Mouse (Mus musculus): ENCODE results near the gene Teddm2. TPM values are rescaled to one million over a fixed set of nuclear protein-coding genes. Genes with fewer than 3 reads are reported as not detected.

Teddm2 gene
- total RNA-seq, 4 experiments from 2014 or later = 0.78 to 1.1 (median 0.91) TPM

GRCm38 (mm10) chr1:153830746-153831145 is 69.3 kb downstream of the Teddm2 start:
- DNase-seq (ENCODE audit: low spot score) = no peak

DNA sequence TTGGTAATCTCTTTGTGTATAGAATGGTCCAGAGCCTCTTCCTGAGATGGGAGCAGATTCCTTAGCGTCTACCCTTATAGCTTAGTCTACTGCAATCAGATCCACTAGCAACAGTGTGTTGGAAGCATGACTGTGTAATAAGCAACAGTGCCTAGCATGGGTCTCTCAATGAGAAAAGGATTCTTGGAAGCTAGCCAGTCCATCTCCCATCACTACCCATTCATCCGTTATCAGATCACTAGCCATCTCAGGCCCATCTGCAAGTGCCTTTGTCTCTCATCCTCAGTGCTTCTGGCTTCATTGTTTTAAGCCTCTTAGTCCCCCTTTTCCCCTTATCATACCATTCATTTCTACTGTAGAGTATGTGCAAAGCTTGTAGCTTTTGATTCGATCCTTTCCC is 79.8 kb downstream of the Teddm2 start:
- no peak for DNase-seq (ENCODE audit: low spot score)

- DNase-seq (ENCODE audit: low spot score) = no peak
Observed at GRCm38 (mm10) chr1:153814278-153814677, 85.8 kb downstream of the Teddm2 start.

DNA sequence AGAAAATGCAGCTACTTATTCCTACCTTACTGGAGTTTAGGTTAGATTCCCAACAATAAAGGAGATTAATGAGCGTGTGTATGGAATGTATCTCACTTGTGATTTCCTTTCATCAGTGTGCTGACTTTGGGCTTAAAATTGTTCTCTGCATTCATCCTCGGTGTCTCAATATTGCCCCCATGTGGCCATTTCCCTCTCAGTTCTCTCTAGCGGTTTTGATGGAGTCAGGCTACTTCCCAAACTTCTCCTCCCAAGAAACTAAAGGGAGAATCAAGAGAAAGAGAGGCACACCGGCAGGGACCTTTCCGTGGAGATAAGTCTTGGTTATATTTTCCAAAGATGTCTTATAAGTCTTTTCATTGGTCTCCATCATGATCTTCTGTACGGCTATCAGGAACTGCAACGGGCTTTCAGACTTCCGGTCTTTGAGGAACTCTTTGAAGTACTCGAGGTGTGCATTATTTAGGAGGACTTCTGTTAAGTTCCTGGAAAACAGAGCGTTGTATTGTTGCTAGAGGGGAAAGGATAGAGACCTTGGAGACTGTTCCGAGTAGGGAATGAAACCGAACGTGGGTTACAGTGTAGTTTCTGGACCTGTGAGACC is 92.5 kb downstream of the Teddm2 start:
- peak; percentile 63 for DNase-seq (ENCODE audit: low spot score)

GRCm38 (mm10) chr1:153803530-153803929 is 96.5 kb downstream of the Teddm2 start:
- DNase-seq (ENCODE audit: low spot score) = peak; percentile 33

GRCm38 (mm10) chr1:153802691-153803090 is 97.3 kb downstream of the Teddm2 start:
- DNase-seq (ENCODE audit: low spot score) = peak; percentile 36

Small RNA genes lying within 50 kb of the gene (microRNA-seq; reads per million reads assigned to microRNA genes)
- gene Mir8114 = 19.6 reads per million, percentile 35 among the genes with 10 or more reads in this experiment

Other genes starting within 250 kb of the Teddm2 start
- gene Rgs8, start 247.2 kb downstream of the Teddm2 start, total RNA-seq (2022) = not detected
- gene Rgs16, start 159.9 kb downstream of the Teddm2 start, total RNA-seq (2022) = 1 to 10 TPM; 1.2 to 2.6 (median 2.0) TPM
- gene Rnasel, start 150.8 kb downstream of the Teddm2 start, total RNA-seq (2022) = 1 to 10 TPM; 3.8 to 4.4 (median 3.9) TPM
- gene Rgsl1, start 56.1 kb downstream of the Teddm2 start, total RNA-seq (2022) = not detected
- not detected for gene Teddm1b, start 25.9 kb downstream of the Teddm2 start, total RNA-seq (2022)
- gene Teddm1a, start 8.5 kb downstream of the Teddm2 start, total RNA-seq (2022) = not detected
- gene Glul, start 284 bp downstream of the Teddm2 start, total RNA-seq (2022) = 100 to 1,000 TPM; 505 to 758 (median 680) TPM